Mouse (Mus musculus) lung, embryonic 16.5 days (tissue): ENCODE measurements around the gene Kank1. TPM values are rescaled to one million over a fixed set of nuclear protein-coding genes. Genes with fewer than 3 reads are reported as not detected.

Experiments used
- ATAC-seq: fragments of 200-750 bp; cut with Nextera tagmentation; 2 replicates; pipeline ENCODE4 v1.8.0; 2017; ENCODE audit warnings: low read depth, mild to moderate bottlenecking, moderate library complexity
- H3K27ac ChIP-seq: fragments of 300-500 bp; sonication (generic); 2 replicates; pipeline ENCODE4 v1.5.1; 2014; ENCODE audit warnings: mild to moderate bottlenecking, control low read depth, low read length
- H3K27me3 ChIP-seq: fragments of 300-500 bp; sonication (generic); 2 replicates; pipeline ENCODE4 v1.6.1; 2014; ENCODE audit warnings: low read depth, low read length, mixed read lengths; ENCODE audit not compliant: control insufficient read depth, insufficient read depth
- H3K36me3 ChIP-seq: fragments of 300-500 bp; sonication (generic); 2 replicates; pipeline ENCODE4 v1.6.1; 2014; ENCODE audit warnings: low read length; ENCODE audit not compliant: control insufficient read depth, insufficient read depth
- H3K4me1 ChIP-seq: fragments of 300-500 bp; sonication (generic); replicated peaks from 2 replicates; pipeline ENCODE4 v1.6.1; 2014; ENCODE audit warnings: low read length, mixed read lengths; ENCODE audit not compliant: control insufficient read depth, insufficient read depth
- H3K4me2 ChIP-seq: fragments of 300-500 bp; sonication (generic); 2 replicates; pipeline ENCODE4 v1.6.1; 2014; ENCODE audit warnings: low read depth, low read length, control low read depth
- H3K4me3 ChIP-seq: fragments of 300-500 bp; sonication (generic); 2 replicates; pipeline ENCODE4 v1.5.1; 2014; ENCODE audit warnings: mild to moderate bottlenecking, low read length, control low read depth
- H3K9ac ChIP-seq: fragments of 300-500 bp; sonication (generic); 2 replicates; pipeline ENCODE4 v1.6.1; 2014; ENCODE audit warnings: low read length, control low read depth
- H3K9me3 ChIP-seq: fragments of 300-500 bp; sonication (generic); 2 replicates; pipeline ENCODE4 v1.6.1; 2016; ENCODE audit warnings: low read length; ENCODE audit not compliant: control insufficient read depth
- WGBS: fragments of 180-500 bp; shearing (Covaris S2); extraction: QIAGEN DNeasy Blood & Tissue Kit; methylation state at CpG from one replicate; pipeline ENCODE4 v1.1.7; 2014; 5-methylcytosine and 5-hydroxymethylcytosine counted together
- polyA plus RNA-seq: library from polyadenylated mRNA; unstranded; fragments of >200 nt; fragmentation: Nextera tagmentation; extraction: Ambion mirVana; gene quantifications from 2 replicates; pipeline ENCODE4 v1.2.1, GENCODE M21; 2015

Kank1 gene
- polyA plus RNA-seq, 1 experiment from 2014 or later = 19.9 TPM

GRCm38 (mm10) chr19:25315993-25316392, 79.2 kb downstream of the Kank1 start:
- Histone ChIP-seq H3K27me3 (no peaks in the 10 kb centered on the region), H3K27ac (peak overlapping the region; percentile 9; the same call in 1 of the 2 replicates), H3K9me3 (no peaks in the 10 kb centered on the region), H3K4me1 (peaks cover 2% of the 10 kb centered on the region), H3K4me3 (no peak overlapping the region), H3K4me2 (no peak overlapping the region), H3K9ac (no peak overlapping the region), H3K36me3 (no peaks in the 10 kb centered on the region)
- no peak for ATAC-seq
- WGBS = 76% methylated on average over 5 of the region's 5 CpGs

DNA sequence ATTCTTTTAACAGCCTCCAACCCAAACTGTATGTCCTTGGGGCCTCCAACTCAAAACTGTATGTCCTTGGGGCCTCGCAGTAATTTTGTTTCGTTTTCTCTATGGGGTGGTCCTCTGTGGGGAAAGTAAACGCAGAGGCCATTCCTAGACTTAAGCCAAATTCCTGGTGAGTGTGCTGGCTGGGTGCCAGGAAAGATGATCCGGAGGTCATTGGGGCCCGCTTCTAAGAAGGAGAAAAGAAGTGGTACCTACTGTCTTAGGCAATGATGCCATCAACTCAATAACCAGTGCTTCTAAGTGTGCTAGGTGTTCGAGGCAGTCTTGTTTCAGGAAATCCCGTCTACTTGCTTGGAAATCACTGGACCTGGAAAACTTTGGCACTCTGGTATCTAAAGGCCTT, 87.5 kb downstream of the Kank1 start:
- Histone ChIP-seq H3K27ac (no peak overlapping the region), H3K4me3 (no peak overlapping the region), H3K4me1 (peaks cover 6% of the 10 kb centered on the region), H3K4me2 (no peak overlapping the region), H3K36me3 (no peaks in the 10 kb centered on the region), H3K27me3 (no peaks in the 10 kb centered on the region), H3K9ac (no peak overlapping the region), H3K9me3 (no peaks in the 10 kb centered on the region)
- no peak for ATAC-seq
- 37% methylated on average over 7 of the region's 7 CpGs for WGBS

- no peaks in the 10 kb centered on the region for H3K36me3 ChIP-seq
- H3K27me3 ChIP-seq = no peaks in the 10 kb centered on the region
- peaks cover 6% of the 10 kb centered on the region for H3K4me1 ChIP-seq
- H3K4me2 ChIP-seq = no peak overlapping the region
- no peaks in the 10 kb centered on the region for H3K9me3 ChIP-seq
- ATAC-seq = no peak
- H3K9ac ChIP-seq = no peak overlapping the region
- no peak overlapping the region for H3K27ac ChIP-seq
- no peak overlapping the region for H3K4me3 ChIP-seq
- 74% methylated on average over 9 of the region's 9 CpGs for WGBS
Measured at GRCm38 (mm10) chr19:25325113-25326001, 88.6 kb downstream of the Kank1 start.

- no peak for ATAC-seq
- H3K36me3 ChIP-seq = no peaks in the 10 kb centered on the region
- no peaks in the 10 kb centered on the region for H3K9me3 ChIP-seq
- no peak overlapping the region for H3K4me3 ChIP-seq
- H3K4me2 ChIP-seq = no peak overlapping the region
- peaks cover 6% of the 10 kb centered on the region for H3K4me1 ChIP-seq
- no peak overlapping the region for H3K27ac ChIP-seq
- 67% methylated on average over 4 of the region's 4 CpGs for WGBS
- H3K9ac ChIP-seq = no peak overlapping the region
- no peaks in the 10 kb centered on the region for H3K27me3 ChIP-seq
Measured at GRCm38 (mm10) chr19:25326002-25326300, 89.2 kb downstream of the Kank1 start.

DNA sequence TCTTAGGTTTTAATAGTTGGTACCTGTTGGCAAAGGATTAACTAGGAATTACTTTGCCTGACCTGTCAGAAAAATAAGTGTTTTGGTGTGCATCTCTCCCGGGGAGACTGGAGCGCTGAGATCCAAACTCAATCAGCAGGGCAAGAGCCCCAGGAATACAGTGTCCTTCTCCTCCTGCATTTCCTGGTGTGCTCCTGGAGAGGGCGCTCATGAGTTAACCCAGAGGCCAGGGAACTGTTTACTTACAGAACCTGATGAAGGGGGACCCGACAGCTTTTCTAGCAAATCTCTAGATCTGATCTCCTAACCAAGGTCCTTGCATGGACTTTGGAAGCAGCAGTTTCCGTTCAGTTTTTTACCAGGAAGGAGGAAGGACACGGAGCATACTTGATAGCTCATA, 90.9 kb downstream of the Kank1 start:
- Histone ChIP-seq H3K36me3 (no peaks in the 10 kb centered on the region), H3K9ac (no peak overlapping the region), H3K4me3 (no peak overlapping the region), H3K27ac (no peak overlapping the region), H3K9me3 (no peaks in the 10 kb centered on the region), H3K27me3 (no peaks in the 10 kb centered on the region), H3K4me2 (no peak overlapping the region), H3K4me1 (peaks cover 6% of the 10 kb centered on the region)
- 61% methylated on average over 6 of the region's 6 CpGs for WGBS
- ATAC-seq = no peak

DNA sequence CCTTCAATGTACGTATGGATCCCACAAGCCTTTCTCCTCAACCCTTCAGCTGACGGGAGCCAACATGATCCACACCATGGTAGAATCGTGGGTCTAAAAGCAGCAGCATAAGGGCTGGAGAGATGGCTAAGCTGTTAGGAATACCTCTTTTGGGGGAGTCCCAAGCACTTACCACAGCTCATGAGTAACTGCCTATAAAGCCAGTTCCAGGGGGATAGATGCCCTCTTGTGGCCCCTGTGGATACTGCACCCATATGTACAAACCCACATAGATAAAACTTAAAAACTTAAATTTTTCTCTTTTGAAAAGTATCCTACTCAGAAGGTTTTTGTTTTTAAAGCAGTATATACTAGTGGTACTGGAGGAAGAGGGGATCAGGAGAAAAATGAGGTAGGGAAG, 97.6 kb downstream of the Kank1 start:
- Histone ChIP-seq H3K9me3 (no peaks in the 10 kb centered on the region), H3K27ac (no peak overlapping the region), H3K4me3 (no peak overlapping the region), H3K4me1 (no peaks in the 10 kb centered on the region), H3K27me3 (no peaks in the 10 kb centered on the region), H3K9ac (no peak overlapping the region), H3K4me2 (no peak overlapping the region), H3K36me3 (no peaks in the 10 kb centered on the region)
- WGBS = 61% methylated on average over 3 of the region's 3 CpGs
- no peak for ATAC-seq

DNA sequence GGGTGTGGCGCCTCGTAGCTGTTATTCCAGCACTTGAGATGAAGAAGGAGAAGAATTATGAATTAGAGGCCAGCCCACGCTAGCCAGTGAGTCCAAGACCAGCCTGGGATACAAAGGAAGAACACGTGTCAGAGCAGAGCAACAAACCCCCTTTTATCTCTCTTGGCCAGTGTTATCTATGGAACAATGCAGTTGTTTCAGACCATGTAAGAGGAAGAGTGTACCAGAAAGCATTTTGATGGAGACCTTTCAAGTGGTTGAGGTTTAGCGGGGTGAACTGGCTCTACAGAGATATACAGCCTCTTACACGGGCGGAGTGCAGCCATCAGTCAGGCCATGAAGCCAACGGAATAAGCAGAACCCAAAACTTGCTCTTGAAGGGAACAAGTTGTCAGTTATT, 100.0 kb downstream of the Kank1 start:
- Histone ChIP-seq H3K4me3 (no peak overlapping the region), H3K9ac (no peak overlapping the region), H3K4me2 (no peak overlapping the region), H3K4me1 (no peaks in the 10 kb centered on the region), H3K27ac (no peak overlapping the region), H3K27me3 (0 out of 2 replicates have a peak, but pooled peaks cover 2% of the 10 kb centered on the region), H3K9me3 (no peaks in the 10 kb centered on the region), H3K36me3 (no peaks in the 10 kb centered on the region)
- 68% methylated on average over 8 of the region's 8 CpGs for WGBS
- no peak for ATAC-seq

DNA sequence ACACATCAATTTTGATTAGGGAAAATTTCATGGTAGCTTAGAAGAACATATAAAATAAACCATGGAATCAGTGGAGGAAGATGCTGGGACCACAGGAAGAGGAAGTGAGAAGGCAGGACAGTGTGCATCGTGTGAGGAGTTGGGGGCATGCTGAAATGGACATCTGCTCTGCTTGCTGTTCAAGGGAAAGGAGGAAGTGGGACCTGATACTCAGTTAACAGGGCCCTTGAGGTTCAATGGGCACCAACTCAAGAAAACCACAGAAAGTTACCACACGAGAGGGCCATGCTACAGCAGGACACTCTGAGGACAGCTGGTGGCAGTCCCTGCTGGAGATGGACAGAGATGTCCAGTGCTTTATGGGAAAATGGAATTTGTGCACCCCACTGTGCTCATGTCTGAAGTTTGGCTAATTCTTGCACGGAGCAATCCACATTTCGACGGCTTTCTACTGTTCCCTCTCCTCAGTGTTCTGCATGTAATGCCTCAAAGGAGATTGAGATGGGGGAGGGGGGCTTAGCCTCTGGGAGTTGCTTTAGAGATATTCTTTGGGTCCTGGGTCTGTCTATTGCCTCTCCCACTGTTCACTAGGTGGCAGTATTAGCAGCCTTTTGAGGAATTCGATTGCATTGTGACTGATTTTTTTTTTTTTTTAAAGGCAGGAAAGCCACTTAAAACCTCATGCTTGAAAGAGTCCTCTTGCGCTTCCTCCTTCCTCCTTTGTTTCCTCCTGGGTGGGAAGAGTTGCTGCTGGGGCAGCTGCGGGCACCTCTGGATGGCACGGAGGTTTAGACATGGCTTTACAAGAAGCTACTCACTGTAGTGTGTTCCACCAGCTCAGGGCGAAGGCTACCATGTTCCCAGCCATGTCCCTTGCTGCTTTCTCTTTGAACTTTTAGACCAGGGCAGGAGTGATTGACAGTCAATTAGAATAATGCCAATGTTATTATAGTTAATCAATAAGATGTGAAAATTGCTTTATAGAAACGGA, 104.2 kb downstream of the Kank1 start:
- ATAC-seq = peak; percentile 53
- H3K27me3 ChIP-seq = 0 out of 2 replicates have a peak, but pooled peaks cover 2% of the 10 kb centered on the region
- no peak overlapping the region for H3K4me2 ChIP-seq
- no peaks in the 10 kb centered on the region for H3K9me3 ChIP-seq
- H3K4me1 ChIP-seq = peaks cover 13% of the 10 kb centered on the region
- H3K9ac ChIP-seq = no peak overlapping the region
- WGBS = 38% methylated on average over 11 of the region's 11 CpGs
- H3K27ac ChIP-seq = no peak overlapping the region
- no peaks in the 10 kb centered on the region for H3K36me3 ChIP-seq
- H3K4me3 ChIP-seq = no peak overlapping the region

DNA sequence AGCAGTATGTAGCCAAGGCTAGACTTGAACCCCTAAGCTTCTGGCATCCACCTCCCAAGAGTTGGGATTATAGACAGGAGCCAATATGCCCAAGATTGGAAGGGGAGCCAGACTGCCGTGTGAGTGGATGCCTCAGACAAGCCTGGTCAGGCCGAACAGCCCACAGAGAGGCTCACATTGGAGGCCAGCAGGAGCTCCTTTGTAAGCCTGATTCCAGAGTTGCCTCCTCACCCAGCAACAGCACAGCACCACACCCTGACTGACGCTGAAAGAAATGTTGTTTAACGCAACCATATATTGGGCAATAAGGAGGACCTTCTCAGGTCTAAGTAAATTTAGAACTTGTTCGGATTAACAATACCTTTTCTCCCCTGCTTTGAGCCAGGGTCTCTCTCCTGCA, 105.3 kb downstream of the Kank1 start:
- no peak overlapping the region for H3K4me3 ChIP-seq
- ATAC-seq = no peak
- H3K4me1 ChIP-seq = peaks cover 13% of the 10 kb centered on the region
- H3K36me3 ChIP-seq = no peaks in the 10 kb centered on the region
- 0 out of 2 replicates have a peak, but pooled peaks cover 2% of the 10 kb centered on the region for H3K27me3 ChIP-seq
- H3K9me3 ChIP-seq = no peaks in the 10 kb centered on the region
- 90% methylated on average over 5 of the region's 5 CpGs for WGBS
- H3K4me2 ChIP-seq = no peak overlapping the region
- no peak overlapping the region for H3K9ac ChIP-seq
- H3K27ac ChIP-seq = no peak overlapping the region
